Mouse (Mus musculus) bone marrow macrophage, adult 2 months (primary cell): ENCODE measurements around the gene Trim66.

ENCODE experiments used
- CTCF ChIP-seq: IDR thresholded peaks from 2 replicates; pipeline ENCODE4 v1.5.1; 2012; ENCODE audit warnings: low read depth, mild to moderate bottlenecking, low read length, moderate library complexity
- POLR2A ChIP-seq: IDR thresholded peaks from 2 replicates; pipeline ENCODE4 v1.6.1; 2012; ENCODE audit warnings: mild to moderate bottlenecking, low read depth, low read length, borderline replicate concordance

DNA sequence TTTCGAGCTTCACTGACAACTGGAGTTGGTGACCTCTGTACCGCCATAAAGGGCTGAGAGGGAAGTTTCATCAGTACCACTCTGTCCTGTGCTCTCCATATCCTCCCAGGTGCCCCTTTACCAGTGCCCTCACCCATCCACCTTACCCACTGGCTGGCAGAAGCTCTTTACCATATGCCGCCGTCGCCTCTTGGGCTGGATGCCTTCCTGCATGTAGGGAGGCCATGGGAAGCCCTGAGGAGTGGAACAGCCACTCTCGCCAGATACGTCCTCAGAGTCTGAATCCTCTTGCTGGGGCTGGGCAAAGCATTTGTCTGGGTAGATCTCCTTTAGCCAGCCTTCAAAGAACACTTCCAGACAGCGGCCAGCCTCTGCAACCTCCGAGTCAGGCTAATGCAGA is 53.1 kb downstream of the Trim66 start:
- no peak for TF ChIP-seq POLR2A
- no peak for TF ChIP-seq CTCF
